Mouse (Mus musculus): Measurements from ENCODE around the gene Abcb9. TPM values are rescaled to one million over a fixed set of nuclear protein-coding genes. Genes with fewer than 3 reads are reported as not detected.

Abcb9 gene
- polyA plus RNA-seq, 1 experiment, result 33.5 TPM

- DNase-seq (ENCODE audit: low read depth), result no peak
Observed at GRCm38 (mm10) chr5:124093852-124094604, 1.6 kb downstream of the Abcb9 start.

GRCm38 (mm10) chr5:124093120-124093794 lies 2.3 kb downstream of the Abcb9 start:
- no peak for DNase-seq (ENCODE audit: low read depth)

- no peak for DNase-seq (ENCODE audit: low read depth)
Observed at GRCm38 (mm10) chr5:124091951-124092406, 3.6 kb downstream of the Abcb9 start.

- DNase-seq (ENCODE audit: low read depth), result no peak
Observed at GRCm38 (mm10) chr5:124089868-124090267, 5.7 kb downstream of the Abcb9 start.

GRCm38 (mm10) chr5:124086876-124087275 lies 8.7 kb downstream of the Abcb9 start:
- no peak for DNase-seq (ENCODE audit: low read depth)

GRCm38 (mm10) chr5:124085513-124085912 lies 10.1 kb downstream of the Abcb9 start:
- no peak for DNase-seq (ENCODE audit: low read depth)

- DNase-seq (ENCODE audit: low read depth), result no peak
Observed at GRCm38 (mm10) chr5:124084588-124085173, 10.9 kb downstream of the Abcb9 start.

GRCm38 (mm10) chr5:124083850-124084587 lies 11.6 kb downstream of the Abcb9 start:
- peak; percentile 57 for DNase-seq (ENCODE audit: low read depth)

- no peak for DNase-seq (ENCODE audit: low read depth)
Observed at GRCm38 (mm10) chr5:124082941-124083688, 12.5 kb downstream of the Abcb9 start.

- DNase-seq (ENCODE audit: low read depth), result no peak
Observed at GRCm38 (mm10) chr5:124082447-124082846, 13.2 kb downstream of the Abcb9 start.

GRCm38 (mm10) chr5:124079880-124080279 lies 15.7 kb downstream of the Abcb9 start:
- no peak for DNase-seq (ENCODE audit: low read depth)

- DNase-seq (ENCODE audit: low read depth), result no peak
Observed at GRCm38 (mm10) chr5:124078794-124079416, 16.7 kb downstream of the Abcb9 start.

- no peak for DNase-seq (ENCODE audit: low read depth)
Observed at GRCm38 (mm10) chr5:124077856-124078460, 17.6 kb downstream of the Abcb9 start.

- DNase-seq (ENCODE audit: low read depth), result no peak
Observed at GRCm38 (mm10) chr5:124077241-124077640, 18.4 kb downstream of the Abcb9 start.

GRCm38 (mm10) chr5:124076559-124076958 lies 19.0 kb downstream of the Abcb9 start:
- DNase-seq (ENCODE audit: low read depth), result no peak

- no peak for DNase-seq (ENCODE audit: low read depth)
Observed at GRCm38 (mm10) chr5:124075716-124076115, 19.9 kb downstream of the Abcb9 start.

GRCm38 (mm10) chr5:124074845-124075307 lies 20.7 kb downstream of the Abcb9 start:
- DNase-seq (ENCODE audit: low read depth), result no peak

GRCm38 (mm10) chr5:124073682-124074081 lies 21.9 kb downstream of the Abcb9 start:
- DNase-seq (ENCODE audit: low read depth), result no peak

- DNase-seq (ENCODE audit: low read depth), result no peak
Observed at GRCm38 (mm10) chr5:124069657-124070056, 25.9 kb downstream of the Abcb9 start.
